In the genomic region with DNA sequence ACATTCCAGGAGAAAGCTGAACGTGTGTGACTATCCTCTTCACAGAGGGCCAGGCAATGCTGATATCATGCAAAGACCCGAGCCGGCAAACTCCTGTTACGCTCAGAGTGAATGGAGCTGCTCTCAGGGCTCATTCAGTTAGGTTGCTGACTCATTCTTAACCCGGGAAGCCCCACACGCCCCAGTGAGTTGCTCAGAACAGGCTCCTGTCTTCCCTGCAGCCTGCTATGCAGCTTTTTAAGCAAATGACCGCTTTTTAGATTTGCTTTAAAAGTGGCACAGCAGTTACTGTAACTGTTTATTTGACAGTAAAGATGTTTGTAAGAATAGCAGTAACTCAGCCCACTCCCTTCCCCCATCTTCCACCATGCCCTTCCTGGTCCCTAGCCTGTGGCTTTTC, we compare ENCODE assay signal across 8 mouse cellular contexts.
DNase-seq lines count a peak whose midpoint lies in the region; ATAC-seq and TF ChIP-seq lines count a peak whose summit lies in the region.

No protein-coding gene starts in this region.

- H3K4me1 ChIP-seq in lung, adult 2 months (ENCODE audit: control insufficient read depth, insufficient read depth, low read length): peaks cover 17% of the 10 kb centered on the region
- peaks cover 39% of the 10 kb centered on the region for H3K4me1 ChIP-seq in embryonic facial prominence, embryonic 15.5 days
- H3K4me1 ChIP-seq in liver, embryonic 13.5 days (replicated peaks): peaks cover 39% of the 10 kb centered on the region

- H3K4me2 ChIP-seq in embryonic facial prominence, embryonic 15.5 days (replicated peaks): peak overlapping the region; percentile 22
- H3K4me2 ChIP-seq in liver, embryonic 13.5 days: peak overlapping the region; percentile 57

- intact Hi-C loops in left cerebral cortex, postnatal 14 days (cut with DNase I): no loop called here

- TF ChIP-seq CTCF in lung, adult 2 months (IDR thresholded peaks at IDR 0.05; ENCODE audit: insufficient read depth, low read length): no peak

- no peak overlapping the region for H3K9ac ChIP-seq in embryonic facial prominence, embryonic 15.5 days
- peak overlapping the region; percentile 37 for H3K9ac ChIP-seq in liver, embryonic 13.5 days

- TF ChIP-seq POLR2A in lung, adult 2 months (IDR thresholded peaks at IDR 0.05; ENCODE audit: borderline replicate concordance, extremely low read depth, low read depth, low read length): no peak

- no peaks in the 10 kb centered on the region for H3K36me3 ChIP-seq in embryonic facial prominence, embryonic 15.5 days
- H3K36me3 ChIP-seq in liver, embryonic 13.5 days: no peaks in the 10 kb centered on the region

- WGBS in lung, adult 2 months: 6% methylated on average over 7 of the region's 7 CpGs
- WGBS in embryonic facial prominence, embryonic 15.5 days: 18% methylated on average over 7 of the region's 7 CpGs
- 2% methylated on average over 7 of the region's 7 CpGs for WGBS in liver, embryonic 13.5 days (ENCODE audit: insufficient replicate concordance)

- no peaks in the 10 kb centered on the region for H3K9me3 ChIP-seq in embryonic facial prominence, embryonic 15.5 days (replicated peaks)
- no peaks in the 10 kb centered on the region for H3K9me3 ChIP-seq in liver, embryonic 13.5 days (replicated peaks)

- ATAC-seq in embryonic facial prominence, embryonic 15.5 days (ENCODE audit: insufficient number of reproducible peaks, low FRiP score, low TSS enrichment, low read depth): no peak
- peak; percentile 70 for ATAC-seq in liver, embryonic 13.5 days (ENCODE audit: low read depth)

- H3K27ac ChIP-seq in embryonic facial prominence, embryonic 15.5 days (replicated peaks): peak overlapping the region; percentile 48
- peak overlapping the region; percentile 75 for H3K27ac ChIP-seq in liver, embryonic 13.5 days

- peak overlapping the region; percentile 59 for H3K4me3 ChIP-seq in lung, adult 2 months (replicated peaks; ENCODE audit: extremely low read depth, low read depth, low read length)
- H3K4me3 ChIP-seq in embryonic facial prominence, embryonic 15.5 days (replicated peaks): peak overlapping the region; percentile 17
- peak overlapping the region; percentile 35 for H3K4me3 ChIP-seq in liver, embryonic 13.5 days (replicated peaks)

- no peak for DNase-seq in lung, adult 2 months
- no peak for DNase-seq in lung, postnatal 14 days
- DNase-seq in Muller cell, postnatal 12 days (ENCODE audit: inconsistent ontology term): peak; percentile 90
- peak; percentile 17 for DNase-seq in liver, embryonic 13.5 days
- DNase-seq in cerebellum, postnatal 4 days (ENCODE audit: low spot score in 2 of 2): no peak
- no peak for DNase-seq in left cerebral cortex, postnatal 14 days (ENCODE audit: low spot score in 2 of 2)
- no peak for DNase-seq in kidney, postnatal 25 days

- no peaks in the 10 kb centered on the region for H3K27me3 ChIP-seq in embryonic facial prominence, embryonic 15.5 days
- H3K27me3 ChIP-seq in liver, embryonic 13.5 days: peaks cover 12% of the 10 kb centered on the region

Comparison
In these comparisons a context has a peak if more than half of its experiments do, and no peak if none do; other contexts are left out.
1. DNase-seq: peak in Muller cell, postnatal 12 days (single experiment) and liver, embryonic 13.5 days (single experiment); none in lung, adult 2 months (single experiment), lung, postnatal 14 days (single experiment), cerebellum, postnatal 4 days (0 of 2), left cerebral cortex, postnatal 14 days (0 of 2) and kidney, postnatal 25 days (0 of 2).
2. Peak in every context shown above with its lines, with median percentiles within 50 percentile points of each other: H3K4me3 ChIP-seq.